Mouse (Mus musculus) myocyte (in vitro differentiated cells): ENCODE data around the gene Rnd3.

ENCODE experiments used
- E2F4 ChIP-seq: IDR thresholded peaks from one replicate; pipeline ENCODE4 v1.6.1; 2011; ENCODE audit warnings: mild to moderate bottlenecking, control low read depth, moderate library complexity; ENCODE audit not compliant: insufficient read depth
- MAX ChIP-seq: IDR thresholded peaks from one replicate; pipeline ENCODE4 v1.6.1; 2011; ENCODE audit warnings: low read depth, mild to moderate bottlenecking, control low read depth
- POLR2A ChIP-seq: IDR thresholded peaks from one replicate; pipeline ENCODE4 v1.6.1; 2011; ENCODE audit warnings: low read depth, mild to moderate bottlenecking, control low read depth, moderate library complexity; ENCODE audit not compliant: insufficient read length

DNA sequence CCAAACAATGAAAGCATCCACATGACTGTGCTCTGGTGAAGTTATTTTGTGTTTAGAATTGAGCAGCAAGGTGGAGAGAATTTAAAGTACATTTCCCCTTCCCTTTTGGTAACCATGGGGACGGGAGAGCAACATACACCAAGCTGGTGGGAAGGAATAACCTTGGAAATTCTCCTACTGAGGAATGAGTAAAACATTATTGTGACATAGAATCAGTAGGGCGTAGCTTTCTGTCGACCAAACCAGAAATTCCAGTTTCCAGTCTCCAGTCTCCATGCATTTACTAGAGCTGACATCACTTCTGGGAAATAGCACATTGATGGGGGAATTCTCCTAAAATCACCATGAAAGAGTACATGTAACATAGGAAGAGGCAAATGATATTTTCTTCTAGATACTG is 28.7 kb upstream of the Rnd3 start:
- TF ChIP-seq POLR2A = no peak
- no peak for TF ChIP-seq E2F4
- no peak for TF ChIP-seq MAX
